Mouse (Mus musculus) thymus, adult 2 months (tissue): ENCODE data around the gene Txlnb. TPM values are rescaled to one million over a fixed set of nuclear protein-coding genes. Genes with fewer than 3 reads are reported as not detected.

ENCODE experiments used
- DNase-seq: peaks from one replicate; pipeline ENCODE4 v3.0.0; 2021
- H3K27ac ChIP-seq: fragments of 200-500 bp; 2 replicates; pipeline ENCODE4 v1.5.1; 2012; ENCODE audit warnings: low read length, control low read depth; ENCODE audit not compliant: control insufficient read depth, insufficient read depth
- H3K27me3 ChIP-seq: fragments of 200-500 bp; 2 replicates; pipeline ENCODE4 v1.6.1; 2012; ENCODE audit warnings: mild to moderate bottlenecking, low read length, moderate library complexity, mixed read lengths; ENCODE audit not compliant: control insufficient read depth, insufficient read depth
- H3K36me3 ChIP-seq: fragments of 200-500 bp; 2 replicates; pipeline ENCODE4 v1.6.1; 2012; ENCODE audit warnings: mild to moderate bottlenecking, low read length, moderate library complexity; ENCODE audit not compliant: control insufficient read depth, insufficient read depth
- H3K4me1 ChIP-seq: fragments of 200-500 bp; replicated peaks from 2 replicates; pipeline ENCODE4 v1.6.1; 2012; ENCODE audit warnings: low read length; ENCODE audit not compliant: control insufficient read depth, insufficient read depth
- H3K4me3 ChIP-seq: fragments of 200-500 bp; 2 replicates; pipeline ENCODE4 v1.5.1; 2012; ENCODE audit warnings: mild to moderate bottlenecking, low read length, control low read depth, moderate library complexity; ENCODE audit not compliant: control insufficient read depth, insufficient read depth
- CTCF ChIP-seq: fragments of 200-500 bp; IDR thresholded peaks from 2 replicates; pipeline ENCODE4 v1.5.1; 2012; ENCODE audit warnings: mild to moderate bottlenecking, control low read depth, low read length, moderate library complexity, borderline replicate concordance; ENCODE audit not compliant: control insufficient read depth, poor library complexity, insufficient read depth; ENCODE audit errors: extremely low read depth
- POLR2A ChIP-seq: fragments of 200-500 bp; IDR thresholded peaks from 2 replicates; pipeline ENCODE4 v1.6.1; 2012; ENCODE audit warnings: mild to moderate bottlenecking, low read length, control low read depth, moderate library complexity; ENCODE audit not compliant: control insufficient read depth, poor library complexity, insufficient read depth; ENCODE audit errors: extremely low read depth
- WGBS: fragments of 180-500 bp; shearing (Covaris S2); methylation state at CpG from one replicate; pipeline ENCODE4 v1.1.7; 2018; 5-methylcytosine and 5-hydroxymethylcytosine counted together
- polyA plus RNA-seq: library from polyadenylated mRNA; depleted of rRNA; stranded (reverse); fragments of >200 nt; gene quantifications from 2 replicates; pipeline ENCODE4 v1.2.3, GENCODE M21; 2012; rRNA removed

Gene Txlnb
- 0.59 and 5.5 TPM in 2 replicates for polyA plus RNA-seq

DNA sequence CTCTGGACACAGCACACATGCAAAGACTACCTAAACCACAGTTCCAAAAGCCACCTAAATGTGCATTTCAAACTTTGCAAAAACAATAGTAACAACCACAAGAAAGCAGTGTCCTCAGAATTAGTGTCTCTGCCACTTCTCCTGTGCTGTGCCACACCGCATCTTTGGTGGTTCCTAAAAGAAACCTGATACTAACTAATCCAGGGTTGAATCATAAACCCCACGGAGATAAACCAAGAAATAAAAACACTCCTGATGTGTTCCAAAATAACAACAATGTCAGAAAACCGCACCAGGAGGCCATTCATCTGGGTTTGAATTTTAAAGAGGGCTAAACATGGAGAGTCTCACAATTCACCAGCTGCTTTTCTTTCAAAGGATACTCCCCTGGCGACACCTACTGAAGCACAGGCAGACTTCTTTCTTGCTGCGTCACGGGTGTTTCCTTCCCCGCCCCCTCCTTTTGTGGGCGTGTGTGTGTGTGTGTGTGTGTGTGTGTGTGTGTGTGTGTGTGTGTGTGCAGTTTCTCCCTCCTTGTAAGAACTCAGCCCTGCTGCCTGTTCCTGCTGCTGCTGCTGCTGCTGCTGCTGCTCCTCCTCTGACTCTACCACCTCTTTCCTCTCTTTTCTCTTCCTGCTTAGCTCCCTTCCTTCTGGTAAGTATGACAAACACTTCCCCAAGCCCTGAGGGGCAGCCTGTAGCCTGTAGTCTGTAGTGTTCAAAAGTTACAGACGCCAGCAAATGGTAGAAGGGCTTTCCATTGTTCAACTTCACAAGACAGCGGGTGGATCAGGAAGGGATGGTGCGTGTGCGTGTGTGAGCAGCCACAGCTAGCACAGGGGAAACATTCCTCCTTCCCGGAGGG is at the start of gene Txlnb:
TSS of gene Txlnb (plus strand) at position 460 of the 865 bp plus-strand sequence.
- DNase-seq: peak; percentile 78

DNA sequence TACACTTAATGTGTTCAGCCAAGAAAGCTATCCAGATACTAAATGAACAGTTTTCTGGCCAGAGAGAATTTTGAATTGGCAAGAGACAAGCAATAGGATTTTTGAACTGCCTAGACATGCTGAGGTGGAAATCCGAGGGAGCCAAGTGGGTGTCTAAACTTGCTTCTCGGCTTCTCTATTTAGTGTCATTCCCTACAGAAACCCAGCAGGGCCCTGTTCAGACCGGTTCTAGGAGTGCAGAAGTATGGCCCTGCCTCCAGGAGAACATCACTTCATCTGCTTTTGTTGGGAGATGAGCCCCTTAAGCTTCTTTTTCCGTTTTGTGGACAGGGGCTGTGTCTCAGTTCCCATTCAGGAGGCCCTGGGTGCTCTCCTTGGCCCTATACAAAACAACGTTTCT is 43.5 kb upstream of the Txlnb start:
- no peaks in the 10 kb centered on the region for H3K27me3 ChIP-seq
- WGBS: 90% methylated on average over 5 of the region's 5 CpGs
- H3K4me3 ChIP-seq: no peak overlapping the region
- H3K36me3 ChIP-seq: no peaks in the 10 kb centered on the region
- no peaks in the 10 kb centered on the region for H3K4me1 ChIP-seq
- no peak for TF ChIP-seq CTCF
- no peak for DNase-seq
- no peak overlapping the region for H3K27ac ChIP-seq

More for the DNA sequence above, at the start of gene Txlnb:
- H3K4me1 ChIP-seq: peaks cover 10% of the 10 kb centered on the region
- no peaks in the 10 kb centered on the region for H3K27me3 ChIP-seq
- 9% methylated on average over 13 of the region's 13 CpGs for WGBS
- H3K27ac ChIP-seq: peak within 1 kb of the TSS; percentile 56
- TF ChIP-seq POLR2A (no peak), CTCF (no peak)
- H3K36me3 ChIP-seq: no peaks in the 10 kb centered on the region
- H3K4me3 ChIP-seq: peak within 1 kb of the TSS; percentile 14

DNA sequence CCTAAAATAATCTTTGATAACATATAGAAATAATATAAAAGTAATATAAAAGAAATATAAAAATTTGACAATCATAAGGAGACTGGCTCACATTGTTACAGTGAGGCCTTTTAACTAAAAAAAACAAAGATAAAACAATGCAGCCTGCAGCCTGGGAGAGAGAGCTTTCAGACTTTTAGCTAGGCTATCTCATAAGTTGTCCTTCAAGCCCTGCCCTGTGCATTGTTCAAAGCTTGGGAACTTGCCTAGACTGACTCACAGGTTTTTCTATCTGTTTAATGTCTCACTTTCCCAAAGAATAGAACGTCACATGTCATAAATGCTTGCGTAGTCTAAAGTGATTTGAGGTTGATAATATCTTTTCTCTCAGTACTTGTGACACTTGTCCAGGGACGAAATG is 36.3 kb upstream of the Txlnb start:
- DNase-seq: no peak
- Histone ChIP-seq H3K36me3 (no peaks in the 10 kb centered on the region), H3K4me3 (no peak overlapping the region), H3K27me3 (no peaks in the 10 kb centered on the region), H3K4me1 (no peaks in the 10 kb centered on the region), H3K27ac (no peak overlapping the region)
- WGBS: 96% methylated on average over 3 of the region's 3 CpGs
- TF ChIP-seq POLR2A (no peak), CTCF (no peak)

DNA sequence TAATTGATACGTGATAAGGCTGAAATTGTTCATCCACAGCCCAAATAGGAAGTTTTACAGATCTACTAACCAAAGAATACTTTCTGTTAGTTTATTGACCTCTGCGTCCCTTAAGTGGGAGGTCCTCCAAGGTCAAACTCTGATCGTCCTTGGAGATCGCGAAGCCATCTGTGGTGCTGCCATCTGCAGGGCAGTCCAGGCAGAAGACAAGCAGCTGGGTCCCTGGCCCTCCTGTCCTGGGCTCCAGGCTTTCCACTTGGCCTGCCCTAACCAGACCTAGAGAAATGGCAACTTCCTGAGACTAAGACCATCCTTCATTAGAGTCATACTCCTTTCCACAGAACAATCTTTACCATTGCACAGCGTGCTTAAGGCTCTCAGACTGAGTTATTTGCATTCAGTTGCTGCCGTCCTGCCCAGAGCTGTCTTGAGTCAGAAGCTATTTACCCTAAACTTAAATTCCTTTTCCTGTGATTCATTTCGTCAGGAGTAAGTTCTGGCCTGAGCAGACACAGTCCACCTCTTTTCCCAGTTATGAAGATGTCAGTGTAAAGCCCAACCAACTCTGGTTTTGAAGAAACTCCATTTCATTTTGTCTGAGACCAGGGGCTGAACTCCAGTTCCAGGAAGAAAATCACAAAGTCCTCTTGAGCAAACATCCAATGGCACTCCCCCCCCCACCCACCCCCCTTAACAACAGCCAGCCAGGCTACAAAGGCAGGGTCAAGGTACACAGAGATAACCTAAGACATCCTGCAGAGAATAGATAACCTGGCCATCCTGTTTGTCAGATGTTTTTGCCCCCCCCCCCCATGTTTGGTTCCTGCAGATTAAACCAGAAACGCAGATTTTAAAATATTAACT is 35.0 kb upstream of the Txlnb start:
- Histone ChIP-seq H3K27me3 (no peaks in the 10 kb centered on the region), H3K27ac (no peak overlapping the region), H3K36me3 (no peaks in the 10 kb centered on the region), H3K4me3 (no peak overlapping the region), H3K4me1 (no peaks in the 10 kb centered on the region)
- TF ChIP-seq POLR2A (no peak), CTCF (no peak)
- DNase-seq: peak; percentile 7
- 94% methylated on average over 9 of the region's 9 CpGs for WGBS

DNA sequence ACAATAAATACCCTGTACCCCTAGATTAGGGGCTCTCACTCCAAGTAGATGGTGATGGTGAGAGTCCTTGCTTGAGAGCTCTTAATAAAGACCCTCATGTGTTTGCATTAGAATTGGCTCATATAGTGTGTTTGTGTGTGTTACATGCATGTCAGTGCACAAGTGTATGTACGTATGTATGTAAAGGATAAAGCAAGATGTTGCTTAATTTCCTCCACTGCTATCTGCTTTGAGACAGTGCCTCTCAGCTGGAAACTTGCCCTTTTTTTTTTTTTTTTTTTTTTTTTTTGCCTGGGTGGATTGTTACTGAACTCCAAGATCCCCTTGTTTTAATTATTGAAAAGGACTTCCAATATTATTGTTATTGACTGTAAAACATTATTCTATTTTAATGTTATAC is 34.4 kb upstream of the Txlnb start:
- TF ChIP-seq CTCF (no peak), POLR2A (no peak)
- Histone ChIP-seq H3K4me3 (no peak overlapping the region), H3K27ac (no peak overlapping the region), H3K4me1 (no peaks in the 10 kb centered on the region), H3K36me3 (no peaks in the 10 kb centered on the region), H3K27me3 (no peaks in the 10 kb centered on the region)
- 94% methylated on average over 1 of the region's 1 CpGs for WGBS
- no peak for DNase-seq

DNA sequence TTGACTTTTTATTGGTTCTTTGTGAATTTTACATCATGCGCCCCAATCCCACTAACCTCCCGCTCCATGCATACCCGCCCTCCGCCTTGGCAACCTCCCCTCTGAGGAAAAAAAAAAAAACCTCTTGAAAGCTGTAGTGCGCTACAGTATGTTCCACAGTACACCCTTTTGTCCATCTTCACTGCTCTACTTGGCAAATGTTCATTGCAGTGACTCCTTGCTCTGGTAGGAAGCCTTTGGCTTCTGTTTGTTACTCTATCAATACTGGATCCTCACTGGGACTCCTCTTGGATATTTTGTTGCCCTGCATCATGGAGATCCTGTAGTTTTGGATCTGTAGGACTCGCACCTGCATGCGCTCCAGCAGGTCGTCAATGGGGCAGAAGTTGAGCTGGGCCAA is 33.1 kb upstream of the Txlnb start:
- WGBS: 97% methylated on average over 8 of the region's 8 CpGs

More for the DNA sequence above, 33.1 kb upstream of the Txlnb start:
- Histone ChIP-seq H3K27ac (no peak overlapping the region), H3K36me3 (no peaks in the 10 kb centered on the region), H3K4me1 (no peaks in the 10 kb centered on the region), H3K27me3 (no peaks in the 10 kb centered on the region), H3K4me3 (no peak overlapping the region)
- TF ChIP-seq POLR2A (no peak), CTCF (no peak)
- DNase-seq: no peak
